Mouse (Mus musculus): ENCODE measurements around the gene B9d1.

GRCm38 (mm10) chr11:61481239-61482090, 23.5 kb upstream of the B9d1 start:
- no peak for TF ChIP-seq POLR2A (IDR thresholded peaks at IDR 0.05; ENCODE audit: borderline replicate concordance, extremely low read depth, insufficient read depth, insufficient read length, poor library complexity, severe bottlenecking)
- TF ChIP-seq CTCF (IDR thresholded peaks at IDR 0.05; ENCODE audit: borderline replicate concordance, extremely low read depth, insufficient read depth, insufficient read length) = no peak

Measured in brain, embryonic 14.5 days (tissue).